Mouse (Mus musculus) heart, embryonic 16.5 days (tissue): ENCODE results near the gene Maml2. TPM values are rescaled to one million over a fixed set of nuclear protein-coding genes. Genes with fewer than 3 reads are reported as not detected.
A peak's percentile ranks its signal among the peaks of the same experiment; 100 is the strongest.

Source experiments
- ATAC-seq: fragments of 200-750 bp; cut with Nextera tagmentation; replicated peaks from 2 replicates; pipeline ENCODE4 v1.8.0; 2017; ENCODE audit warnings: moderate number of reproducible peaks; ENCODE audit not compliant: insufficient read depth, low FRiP score; ENCODE audit errors: extremely low read depth
- H3K27ac ChIP-seq: fragments of 300-500 bp; sonication (generic); 2 replicates; pipeline ENCODE4 v1.5.1; 2014; ENCODE audit warnings: mild to moderate bottlenecking, low read length, control low read depth, moderate library complexity
- H3K27me3 ChIP-seq: fragments of 300-500 bp; sonication (generic); 2 replicates; pipeline ENCODE4 v1.6.1; 2014; ENCODE audit warnings: low read length, mixed read lengths; ENCODE audit not compliant: control insufficient read depth, insufficient read depth
- H3K36me3 ChIP-seq: fragments of 300-500 bp; sonication (generic); 2 replicates; pipeline ENCODE4 v1.6.1; 2014; ENCODE audit not compliant: control insufficient read depth, insufficient read depth
- H3K4me1 ChIP-seq: fragments of 300-500 bp; sonication (generic); 2 replicates; pipeline ENCODE4 v1.6.1; 2014; ENCODE audit warnings: low read length, mixed read lengths; ENCODE audit not compliant: control insufficient read depth, insufficient read depth
- H3K4me2 ChIP-seq: fragments of 300-500 bp; sonication (generic); 2 replicates; pipeline ENCODE4 v1.6.1; 2014; ENCODE audit warnings: low read depth, mild to moderate bottlenecking, control low read depth, low read length
- H3K4me3 ChIP-seq: fragments of 300-500 bp; sonication (generic); 2 replicates; pipeline ENCODE4 v1.5.1; 2014; ENCODE audit warnings: mild to moderate bottlenecking, control low read depth, low read length
- H3K9ac ChIP-seq: fragments of 300-500 bp; sonication (generic); 2 replicates; pipeline ENCODE4 v1.6.1; 2014; ENCODE audit warnings: low read length, control low read depth
- H3K9me3 ChIP-seq: fragments of 300-500 bp; sonication (generic); replicated peaks from 2 replicates; pipeline ENCODE4 v1.6.1; 2016; ENCODE audit warnings: low read length; ENCODE audit not compliant: control insufficient read depth
- WGBS: fragments of 180-500 bp; shearing (Covaris S2); extraction: QIAGEN DNeasy Blood & Tissue Kit; methylation state at CpG from one replicate; pipeline ENCODE4 v1.1.7; 2014; 5-methylcytosine and 5-hydroxymethylcytosine counted together
- polyA plus RNA-seq: library from polyadenylated mRNA; unstranded; fragments of >200 nt; fragmentation: Nextera tagmentation; extraction: Ambion mirVana; gene quantifications from 2 replicates; pipeline ENCODE4 v1.2.1, GENCODE M21; 2015

The Maml2 gene
- polyA plus RNA-seq, 1 experiment from 2014 or later, result 9.0 TPM

DNA sequence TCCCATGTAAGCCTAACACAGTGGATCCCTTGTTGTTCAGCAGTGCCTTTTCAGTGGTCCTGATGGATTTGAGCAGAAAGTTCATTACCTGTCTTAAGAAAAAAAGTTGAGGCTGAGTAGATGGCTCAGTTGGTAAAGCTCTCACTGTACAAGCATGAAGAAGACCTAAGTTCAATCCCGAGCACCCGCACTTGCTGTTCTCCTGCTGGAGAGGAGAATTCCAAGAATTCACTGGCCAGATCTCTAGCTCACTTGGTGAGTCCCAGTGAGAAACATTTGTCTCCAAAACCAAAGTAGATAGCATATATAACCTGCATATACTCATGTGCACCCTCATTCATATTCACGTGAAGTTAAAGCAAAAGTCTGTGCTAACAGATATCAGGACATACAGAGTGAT, 8.7 kb downstream of the Maml2 start:
- no peaks in the 10 kb centered on the region for H3K36me3 ChIP-seq
- no peak overlapping the region for H3K4me2 ChIP-seq
- H3K9ac ChIP-seq, result no peak overlapping the region
- ATAC-seq, result no peak
- no peaks in the 10 kb centered on the region for H3K9me3 ChIP-seq
- no peaks in the 10 kb centered on the region for H3K27me3 ChIP-seq
- no peak overlapping the region for H3K4me3 ChIP-seq
- peaks cover 44% of the 10 kb centered on the region for H3K4me1 ChIP-seq
- H3K27ac ChIP-seq, result no peak overlapping the region
- WGBS, result 72% methylated on average over 3 of the region's 3 CpGs

DNA sequence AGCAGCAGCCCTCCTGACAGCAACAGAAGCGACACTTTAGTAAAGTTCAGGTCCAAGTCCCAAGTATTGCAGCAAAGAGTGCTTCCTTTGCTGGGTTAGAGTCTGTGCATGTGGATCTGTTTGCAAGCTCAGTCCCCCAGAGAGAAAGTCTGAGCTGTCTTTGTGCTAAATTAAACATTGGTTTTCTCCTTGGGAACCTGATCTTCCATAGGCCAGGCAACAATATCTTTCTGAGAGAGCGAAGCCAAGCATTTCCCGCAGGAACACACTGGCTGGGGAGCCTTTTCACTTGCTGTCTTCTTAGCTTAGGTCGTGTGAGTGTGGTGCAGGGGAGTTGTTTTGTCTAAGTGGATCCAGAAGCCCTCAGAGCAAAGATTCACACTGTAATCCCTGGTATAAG, 9.5 kb downstream of the Maml2 start:
- ATAC-seq, result no peak
- Histone ChIP-seq H3K9ac (no peak overlapping the region; the same call in 1 of the 2 replicates), H3K4me2 (no peak overlapping the region), H3K4me3 (no peak overlapping the region), H3K36me3 (no peaks in the 10 kb centered on the region), H3K9me3 (no peaks in the 10 kb centered on the region), H3K4me1 (peaks cover 36% of the 10 kb centered on the region), H3K27ac (no peak overlapping the region), H3K27me3 (no peaks in the 10 kb centered on the region)
- 46% methylated on average over 4 of the region's 4 CpGs for WGBS

DNA sequence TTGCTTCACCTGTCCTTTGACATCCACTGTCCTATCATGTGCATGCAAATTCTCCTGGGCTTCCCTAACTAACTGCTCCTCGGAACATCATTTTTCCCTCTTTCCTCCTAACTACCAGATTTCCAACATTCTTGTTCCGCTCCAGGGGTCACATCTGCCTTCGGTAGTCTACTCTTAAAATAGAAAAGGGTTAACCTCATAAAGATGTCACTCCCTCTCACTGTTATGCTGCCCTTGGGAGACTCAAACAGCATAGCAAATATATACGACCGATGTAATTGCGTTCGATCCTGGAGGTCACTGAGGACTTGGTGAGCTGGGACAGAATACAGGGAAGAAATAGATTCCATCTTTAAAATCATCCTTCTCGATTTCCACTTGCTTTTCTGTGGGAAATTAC, 11.0 kb downstream of the Maml2 start:
- ATAC-seq, result no peak
- Histone ChIP-seq H3K27me3 (no peaks in the 10 kb centered on the region), H3K27ac (no peak overlapping the region), H3K4me2 (no peak overlapping the region), H3K9me3 (no peaks in the 10 kb centered on the region), H3K4me1 (peaks cover 31% of the 10 kb centered on the region), H3K9ac (no peak overlapping the region), H3K4me3 (no peak overlapping the region), H3K36me3 (no peaks in the 10 kb centered on the region)
- WGBS, result 83% methylated on average over 8 of the region's 8 CpGs

DNA sequence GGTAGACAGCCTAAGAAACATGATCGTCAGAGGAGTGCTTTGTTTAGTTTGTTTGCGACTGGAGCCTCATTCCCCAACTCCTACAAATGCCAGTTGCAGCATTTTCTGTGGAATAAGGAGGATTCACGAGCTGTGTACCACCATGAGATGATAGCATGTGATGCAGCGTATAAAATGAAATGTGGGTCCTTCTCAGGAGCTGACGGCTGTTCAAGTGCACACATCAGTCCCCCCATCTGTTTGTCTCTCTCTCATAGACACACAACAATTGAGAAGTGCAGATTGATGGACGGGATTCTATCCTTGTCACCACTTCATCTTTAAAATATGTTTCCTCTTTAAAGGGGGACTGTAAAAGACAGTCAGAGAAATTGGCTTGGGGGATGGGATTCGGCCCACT, 12.1 kb downstream of the Maml2 start:
- Histone ChIP-seq H3K27ac (no peak overlapping the region), H3K4me2 (no peak overlapping the region; the same call in 1 of the 2 replicates), H3K36me3 (no peaks in the 10 kb centered on the region), H3K9me3 (no peaks in the 10 kb centered on the region), H3K4me1 (peaks cover 25% of the 10 kb centered on the region), H3K4me3 (no peak overlapping the region), H3K9ac (no peak overlapping the region), H3K27me3 (no peaks in the 10 kb centered on the region)
- 54% methylated on average over 7 of the region's 7 CpGs for whole genome bisulfite sequencing
- ATAC-seq, result no peak

DNA sequence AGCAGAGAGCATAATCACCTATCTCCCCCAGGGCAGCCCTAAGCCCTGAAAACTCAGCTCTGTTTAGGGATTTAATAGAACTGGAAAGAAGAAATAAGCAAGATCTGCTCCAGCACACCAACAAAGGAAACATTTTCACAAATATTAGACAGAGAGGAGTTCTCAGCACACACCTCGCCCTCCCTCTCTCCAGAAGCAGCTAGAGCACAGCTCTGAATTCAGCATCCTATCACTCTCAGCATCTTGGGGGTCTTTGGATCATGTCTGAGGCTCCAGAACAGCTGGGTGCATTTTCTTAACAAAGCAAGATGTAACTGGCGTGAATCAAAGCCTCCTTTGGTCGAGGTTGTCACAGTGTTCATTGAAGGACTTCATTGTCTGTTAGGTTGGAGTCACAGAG, 12.5 kb downstream of the Maml2 start:
- Histone ChIP-seq H3K4me2 (no peak overlapping the region), H3K9ac (no peak overlapping the region), H3K27ac (no peak overlapping the region), H3K4me3 (no peak overlapping the region), H3K36me3 (no peaks in the 10 kb centered on the region), H3K27me3 (no peaks in the 10 kb centered on the region), H3K9me3 (no peaks in the 10 kb centered on the region), H3K4me1 (peaks cover 30% of the 10 kb centered on the region)
- 65% methylated on average over 3 of the region's 3 CpGs for WGBS
- no peak for ATAC-seq

DNA sequence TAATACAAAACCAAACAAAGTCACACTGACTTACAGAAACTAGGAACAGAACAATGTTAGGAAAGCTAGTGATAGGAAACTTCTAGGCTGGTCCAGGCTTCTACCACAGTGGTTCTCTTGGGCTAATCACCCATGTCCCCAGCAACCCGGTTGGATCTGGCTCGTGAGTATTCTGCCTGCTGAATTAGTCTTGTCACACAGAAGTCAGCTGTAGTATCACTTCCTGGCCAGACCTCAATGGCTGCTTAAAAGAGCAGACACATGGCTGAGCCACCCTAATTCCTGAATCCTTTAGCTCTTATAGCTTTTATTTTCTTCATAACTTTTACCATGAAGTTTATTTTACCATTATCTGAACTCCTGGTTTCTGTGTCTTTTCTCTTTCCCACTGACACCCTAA, 13.3 kb downstream of the Maml2 start:
- H3K9me3 ChIP-seq, result no peaks in the 10 kb centered on the region
- no peak overlapping the region for H3K27ac ChIP-seq
- H3K4me3 ChIP-seq, result no peak overlapping the region
- H3K9ac ChIP-seq, result no peak overlapping the region
- H3K36me3 ChIP-seq, result no peaks in the 10 kb centered on the region
- no peaks in the 10 kb centered on the region for H3K27me3 ChIP-seq
- WGBS, result 15% methylated on average over 2 of the region's 2 CpGs
- H3K4me1 ChIP-seq, result peaks cover 38% of the 10 kb centered on the region
- no peak overlapping the region for H3K4me2 ChIP-seq
- ATAC-seq, result no peak

DNA sequence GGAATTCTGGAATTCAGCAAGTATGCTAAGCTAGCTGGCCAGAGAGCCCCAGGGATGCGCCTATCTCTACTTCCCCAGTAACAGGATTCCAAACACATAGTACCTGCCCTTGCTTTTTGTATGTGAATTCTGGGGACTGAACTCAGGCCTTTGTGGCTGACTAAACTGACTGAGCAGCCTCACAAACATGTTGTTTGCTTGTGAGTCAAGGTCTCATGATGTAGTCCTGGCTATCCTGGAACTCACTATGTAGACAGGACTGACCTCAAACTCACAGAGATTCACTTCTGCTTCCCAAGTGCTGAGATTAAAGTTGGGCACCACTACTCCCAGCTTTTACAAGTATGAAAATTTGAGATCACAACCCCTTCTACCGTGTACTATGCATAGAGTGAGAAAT, 16.2 kb downstream of the Maml2 start:
- H3K27me3 ChIP-seq, result no peaks in the 10 kb centered on the region
- no peak overlapping the region for H3K27ac ChIP-seq
- peaks cover 28% of the 10 kb centered on the region for H3K4me1 ChIP-seq
- H3K4me3 ChIP-seq, result no peak overlapping the region
- no peak overlapping the region for H3K4me2 ChIP-seq
- no peak overlapping the region for H3K9ac ChIP-seq
- WGBS, result 91% methylated on average over 2 of the region's 2 CpGs
- no peak for ATAC-seq
- no peaks in the 10 kb centered on the region for H3K9me3 ChIP-seq
- H3K36me3 ChIP-seq, result no peaks in the 10 kb centered on the region

DNA sequence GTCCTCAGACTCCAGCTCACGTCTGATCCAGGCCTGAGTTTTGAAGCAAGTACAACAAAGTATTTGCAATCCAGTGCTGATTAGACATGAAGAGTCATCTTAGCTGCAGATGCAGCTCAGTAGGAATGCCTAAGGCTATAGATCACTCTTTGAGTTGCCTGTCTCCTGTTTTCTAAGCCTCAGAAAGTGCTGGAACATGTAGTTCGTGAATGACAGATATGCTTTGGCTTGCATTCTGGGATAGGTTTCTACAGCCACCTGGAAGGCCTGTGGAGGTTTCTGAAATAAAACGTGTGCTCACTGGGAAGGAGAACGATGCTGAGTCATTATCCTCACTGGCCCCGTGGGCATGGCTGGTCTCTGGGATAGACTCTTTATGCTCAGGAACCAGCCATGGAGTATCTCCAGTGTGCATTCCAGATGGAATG, 16.8 kb downstream of the Maml2 start:
- ATAC-seq, result no peak
- Histone ChIP-seq H3K9ac (no peak overlapping the region), H3K9me3 (no peaks in the 10 kb centered on the region), H3K36me3 (no peaks in the 10 kb centered on the region), H3K4me2 (no peak overlapping the region), H3K27ac (no peak overlapping the region), H3K4me1 (peaks cover 26% of the 10 kb centered on the region), H3K4me3 (no peak overlapping the region), H3K27me3 (no peaks in the 10 kb centered on the region)
- WGBS, result 51% methylated on average over 5 of the region's 5 CpGs

DNA sequence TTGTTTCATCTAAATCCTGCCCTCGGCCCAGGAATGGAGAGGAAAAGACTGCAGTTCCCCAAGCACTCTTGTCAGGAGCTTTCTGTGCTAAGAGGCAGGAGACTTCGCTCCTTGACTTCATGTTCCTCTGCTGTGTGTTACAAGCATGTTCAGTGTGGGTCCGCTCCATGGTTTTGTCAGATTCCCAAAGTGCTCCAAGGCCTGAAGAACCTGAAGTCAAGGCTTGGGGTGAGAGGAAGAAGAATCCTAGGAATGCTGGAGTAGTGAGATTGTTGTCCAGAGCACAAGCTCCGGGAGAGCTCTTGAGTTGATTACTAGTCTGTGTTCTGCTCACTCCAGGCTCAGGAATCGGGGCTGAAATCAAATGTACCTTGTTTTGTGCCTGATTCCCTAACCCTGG, 17.6 kb downstream of the Maml2 start:
- ATAC-seq, result no peak
- Histone ChIP-seq H3K4me2 (no peak overlapping the region; the same call in 1 of the 2 replicates), H3K9me3 (no peaks in the 10 kb centered on the region), H3K36me3 (no peaks in the 10 kb centered on the region), H3K4me3 (no peak overlapping the region), H3K9ac (no peak overlapping the region), H3K27ac (peak overlapping the region; percentile 56; the same call in 1 of the 2 replicates), H3K4me1 (peaks cover 20% of the 10 kb centered on the region), H3K27me3 (no peaks in the 10 kb centered on the region)
- 46% methylated on average over 5 of the region's 5 CpGs for WGBS

DNA sequence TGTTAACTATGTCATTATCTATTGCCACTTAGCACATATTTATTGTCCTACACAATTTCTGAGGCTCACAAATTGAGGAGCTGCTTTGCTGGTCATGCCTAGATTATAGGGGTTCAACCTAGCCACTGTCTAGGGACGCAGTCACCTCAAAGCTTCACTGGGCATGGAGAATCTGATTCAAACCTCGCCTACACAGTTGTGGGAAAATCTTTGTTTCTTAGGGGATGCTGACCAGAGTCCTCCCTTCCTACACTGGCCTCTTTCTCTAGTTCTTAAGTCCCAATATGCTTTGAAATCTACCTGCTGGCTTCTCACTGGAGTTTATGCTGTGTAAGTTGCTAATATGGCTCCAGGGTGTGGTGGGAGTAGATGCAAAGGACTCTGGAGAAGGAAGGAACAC, 21.8 kb downstream of the Maml2 start:
- no peak for ATAC-seq
- H3K36me3 ChIP-seq, result no peaks in the 10 kb centered on the region
- no peaks in the 10 kb centered on the region for H3K9me3 ChIP-seq
- no peak overlapping the region for H3K9ac ChIP-seq
- H3K4me3 ChIP-seq, result no peak overlapping the region
- no peak overlapping the region for H3K27ac ChIP-seq
- H3K4me2 ChIP-seq, result no peak overlapping the region
- H3K27me3 ChIP-seq, result no peaks in the 10 kb centered on the region
- WGBS, result 93% methylated on average over 2 of the region's 2 CpGs
- H3K4me1 ChIP-seq, result peaks cover 40% of the 10 kb centered on the region
